Mouse (Mus musculus) liver, embryonic 14.5 days (tissue): ENCODE data around the gene Apex1.

Source experiments
- CTCF ChIP-seq: IDR thresholded peaks from 2 replicates; pipeline ENCODE4 v1.5.1; 2016; ENCODE audit warnings: antibody characterized with exemption, low read depth, control low read depth
- EP300 ChIP-seq: IDR thresholded peaks from 2 replicates; pipeline ENCODE4 v1.6.1; 2016; ENCODE audit warnings: antibody characterized with exemption, low read depth

GRCm38 (mm10) chr14:50931493-50932020 lies 6.8 kb downstream of the Apex1 start:
- TF ChIP-seq CTCF (no peak), EP300 (no peak)
